Mouse (Mus musculus): ENCODE measurements around the gene Upk3b. TPM values are rescaled to one million over a fixed set of nuclear protein-coding genes. Genes with fewer than 3 reads are reported as not detected.
"Not testable (repeated sequence)": the region's sequence is repeated elsewhere in the genome, so short reads cannot be mapped to it uniquely, and the experiment has no call there.

The Upk3b gene
- polyA plus RNA-seq, 1 experiment from 2014 or later = 0.05 TPM

DNA sequence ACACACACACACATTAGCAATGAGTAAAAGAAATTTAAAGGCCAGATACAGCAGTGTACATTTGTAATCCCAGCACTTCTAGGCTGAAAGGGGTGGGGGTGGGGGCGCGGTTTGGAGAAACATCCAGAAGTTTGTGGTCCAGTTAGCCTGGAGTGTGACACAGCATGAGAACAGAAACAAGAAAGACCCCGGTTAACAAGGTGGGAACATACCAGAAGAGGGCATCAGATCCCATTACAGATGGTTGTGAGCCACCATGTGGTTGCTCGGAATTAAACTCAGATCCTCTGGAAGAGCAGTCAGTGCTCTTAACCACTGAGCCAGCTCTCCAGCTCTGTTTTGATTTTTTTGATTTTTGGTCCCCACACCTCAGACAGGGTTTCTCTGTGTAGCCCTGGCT lies 17.8 kb downstream of the Upk3b start:
- H3K4me3 ChIP-seq (ENCODE audit: low read depth, low read length) = no peak overlapping the region
- no peak overlapping the region for H3K9ac ChIP-seq (ENCODE audit: low read depth, low read length)
- no peak for ATAC-seq
- no peak overlapping the region for H3K27ac ChIP-seq (ENCODE audit: low read length)
- no peaks in the 10 kb centered on the region for H3K9me3 ChIP-seq (replicated peaks; ENCODE audit: control insufficient read depth, low read length, poor library complexity, severe bottlenecking)
- no peaks in the 10 kb centered on the region for H3K27me3 ChIP-seq (ENCODE audit: control insufficient read depth, insufficient read depth, low read depth, low read length)
- 0 out of 2 replicates have a peak, but pooled peaks cover 2% of the 10 kb centered on the region for H3K4me1 ChIP-seq (ENCODE audit: control insufficient read depth, insufficient read depth, low read length)
- WGBS = 48% methylated on average over 4 of the region's 4 CpGs
- H3K36me3 ChIP-seq (ENCODE audit: control insufficient read depth, insufficient read depth, low read length) = no peaks in the 10 kb centered on the region
- no peak overlapping the region for H3K4me2 ChIP-seq (ENCODE audit: low read length)

DNA sequence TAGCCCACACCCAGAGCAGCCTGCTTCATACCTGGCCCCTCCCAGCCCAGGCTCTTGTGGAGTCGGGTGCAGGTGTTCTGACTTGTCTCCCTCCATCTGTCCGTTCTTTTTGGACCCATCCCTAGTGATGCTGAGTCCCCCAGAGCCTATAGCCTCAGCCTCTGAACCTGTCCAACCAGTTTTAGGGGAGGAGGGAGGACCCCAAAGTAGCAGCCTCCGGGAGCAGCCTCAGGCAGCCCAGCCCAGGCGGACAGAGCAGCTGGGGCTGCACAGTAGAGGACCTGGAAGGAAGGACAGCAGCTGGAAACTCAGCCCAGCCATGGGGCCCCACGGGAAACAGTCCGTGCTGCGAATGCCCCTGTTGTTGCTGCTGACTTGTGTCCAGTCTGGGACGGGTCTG lies 18.8 kb downstream of the Upk3b start:
- 34% methylated on average over 8 of the region's 8 CpGs for WGBS

DNA sequence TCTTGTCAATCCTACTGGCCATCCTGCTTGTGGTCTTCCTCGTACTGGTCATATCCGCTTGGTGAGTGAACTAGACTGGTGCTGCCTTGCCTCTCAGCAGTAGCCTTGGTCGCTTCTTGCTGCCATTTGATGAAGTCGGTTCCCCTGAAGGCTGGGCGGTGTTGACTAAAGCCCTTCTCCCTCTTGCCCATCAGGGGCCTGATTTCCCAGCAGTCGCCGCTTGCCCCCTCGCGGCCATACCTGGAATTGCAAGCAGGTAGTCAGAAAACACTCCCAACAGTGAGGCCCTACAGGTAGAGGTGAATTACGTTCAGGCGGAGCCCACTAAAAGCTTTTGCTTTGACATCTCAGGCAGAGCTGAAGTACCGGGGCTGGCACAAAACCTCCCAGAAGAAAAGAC lies 23.3 kb downstream of the Upk3b start:
- WGBS = 11% methylated on average over 12 of the region's 12 CpGs
- Histone ChIP-seq H3K27ac (ENCODE audit: low read length) (no peak overlapping the region), H3K4me3 (ENCODE audit: low read depth, low read length) (no peak overlapping the region), H3K27me3 (ENCODE audit: control insufficient read depth, insufficient read depth, low read depth, low read length) (no peaks in the 10 kb centered on the region), H3K4me1 (ENCODE audit: control insufficient read depth, insufficient read depth, low read length) (no peaks in the 10 kb centered on the region), H3K9me3 (replicated peaks; ENCODE audit: control insufficient read depth, low read length, poor library complexity, severe bottlenecking) (no peaks in the 10 kb centered on the region), H3K36me3 (ENCODE audit: control insufficient read depth, insufficient read depth, low read length) (no peaks in the 10 kb centered on the region), H3K9ac (ENCODE audit: low read depth, low read length) (no peak overlapping the region), H3K4me2 (ENCODE audit: low read length) (no peak overlapping the region)
- ATAC-seq = no peak

More for the DNA sequence above, 18.8 kb downstream of the Upk3b start:
- Histone ChIP-seq H3K27ac (ENCODE audit: low read length) (no peak overlapping the region), H3K9me3 (replicated peaks; ENCODE audit: control insufficient read depth, low read length, poor library complexity, severe bottlenecking) (no peaks in the 10 kb centered on the region), H3K4me3 (ENCODE audit: low read depth, low read length) (no peak overlapping the region), H3K4me1 (ENCODE audit: control insufficient read depth, insufficient read depth, low read length) (no peaks in the 10 kb centered on the region), H3K9ac (ENCODE audit: low read depth, low read length) (no peak overlapping the region), H3K27me3 (ENCODE audit: control insufficient read depth, insufficient read depth, low read depth, low read length) (no peaks in the 10 kb centered on the region), H3K36me3 (ENCODE audit: control insufficient read depth, insufficient read depth, low read length) (no peaks in the 10 kb centered on the region), H3K4me2 (ENCODE audit: low read length) (no peak overlapping the region)
- ATAC-seq = no peak

DNA sequence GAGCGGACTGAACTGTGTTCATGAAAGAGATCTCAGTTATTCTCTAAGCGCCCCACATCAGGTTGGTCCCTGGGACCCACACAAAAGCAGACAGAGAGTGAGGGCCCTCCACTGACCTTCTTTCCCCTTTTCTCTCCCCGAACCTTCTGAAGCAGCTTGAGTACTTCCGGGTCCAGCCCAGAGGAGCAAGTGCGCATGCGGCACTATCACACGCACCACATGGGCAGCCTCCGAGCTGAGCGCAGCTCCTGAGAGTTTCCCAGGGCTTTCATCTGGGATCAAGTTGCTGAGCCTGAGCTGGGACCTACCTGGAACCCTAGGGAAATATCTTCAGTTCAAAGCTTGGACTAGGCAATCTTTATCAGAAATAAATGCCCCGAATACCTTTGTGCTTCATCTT lies 25.6 kb downstream of the Upk3b start:
- H3K9me3 ChIP-seq (replicated peaks; ENCODE audit: control insufficient read depth, low read length, poor library complexity, severe bottlenecking) = no peaks in the 10 kb centered on the region
- H3K9ac ChIP-seq (ENCODE audit: low read depth, low read length) = no peak overlapping the region
- H3K27me3 ChIP-seq (ENCODE audit: control insufficient read depth, insufficient read depth, low read depth, low read length) = no peaks in the 10 kb centered on the region
- H3K4me3 ChIP-seq (ENCODE audit: low read depth, low read length) = no peak overlapping the region
- H3K27ac ChIP-seq (ENCODE audit: low read length) = no peak overlapping the region
- ATAC-seq = no peak
- H3K36me3 ChIP-seq (ENCODE audit: control insufficient read depth, insufficient read depth, low read length) = no peaks in the 10 kb centered on the region
- no peaks in the 10 kb centered on the region for H3K4me1 ChIP-seq (ENCODE audit: control insufficient read depth, insufficient read depth, low read length)
- H3K4me2 ChIP-seq (ENCODE audit: low read length) = no peak overlapping the region
- 87% methylated on average over 10 of the region's 10 CpGs for WGBS

GRCm38 (mm10) chr5:136066404-136067148 lies 28.3 kb downstream of the Upk3b start:
- H3K9me3 ChIP-seq (replicated peaks; ENCODE audit: control insufficient read depth, low read length, poor library complexity, severe bottlenecking); ATAC-seq; H3K9ac ChIP-seq (ENCODE audit: low read depth, low read length); H3K36me3 ChIP-seq (ENCODE audit: control insufficient read depth, insufficient read depth, low read length); H3K4me3 ChIP-seq (ENCODE audit: low read depth, low read length); H3K4me2 ChIP-seq (ENCODE audit: low read length); H3K27me3 ChIP-seq (ENCODE audit: control insufficient read depth, insufficient read depth, low read depth, low read length); H3K27ac ChIP-seq (ENCODE audit: low read length); H3K4me1 ChIP-seq (ENCODE audit: control insufficient read depth, insufficient read depth, low read length): not testable (repeated sequence)
- WGBS = 86% methylated on average over 11 of the region's 11 CpGs

DNA sequence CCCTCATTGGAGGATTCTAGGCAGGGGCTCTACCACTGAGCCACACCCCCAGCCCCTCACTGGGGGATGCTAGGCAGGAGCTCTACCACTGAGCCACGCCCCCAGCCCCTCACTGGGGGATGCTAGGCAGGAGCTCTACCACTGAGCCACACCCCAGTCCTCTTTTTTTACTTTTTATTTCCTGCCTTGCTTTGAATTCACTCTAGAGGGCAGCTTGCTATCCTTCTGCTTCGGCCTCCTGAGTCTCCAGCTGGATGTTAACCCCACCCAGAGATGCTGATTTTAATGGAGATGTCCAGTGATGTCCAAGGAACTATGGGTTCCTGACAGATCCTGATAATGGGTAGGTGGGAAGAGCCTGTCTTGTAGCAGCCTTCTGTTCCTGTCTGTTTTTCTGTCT lies 31.1 kb downstream of the Upk3b start:
- Histone ChIP-seq H3K4me2 (ENCODE audit: low read length) (no peak overlapping the region), H3K9me3 (replicated peaks; ENCODE audit: control insufficient read depth, low read length, poor library complexity, severe bottlenecking) (no peaks in the 10 kb centered on the region), H3K4me1 (ENCODE audit: control insufficient read depth, insufficient read depth, low read length) (no peaks in the 10 kb centered on the region), H3K36me3 (ENCODE audit: control insufficient read depth, insufficient read depth, low read length) (no peaks in the 10 kb centered on the region), H3K27ac (ENCODE audit: low read length) (no peak overlapping the region), H3K9ac (ENCODE audit: low read depth, low read length) (no peak overlapping the region), H3K4me3 (ENCODE audit: low read depth, low read length) (no peak overlapping the region), H3K27me3 (ENCODE audit: control insufficient read depth, insufficient read depth, low read depth, low read length) (no peaks in the 10 kb centered on the region)
- WGBS = 52% methylated on average over 2 of the region's 2 CpGs
- ATAC-seq = no peak

DNA sequence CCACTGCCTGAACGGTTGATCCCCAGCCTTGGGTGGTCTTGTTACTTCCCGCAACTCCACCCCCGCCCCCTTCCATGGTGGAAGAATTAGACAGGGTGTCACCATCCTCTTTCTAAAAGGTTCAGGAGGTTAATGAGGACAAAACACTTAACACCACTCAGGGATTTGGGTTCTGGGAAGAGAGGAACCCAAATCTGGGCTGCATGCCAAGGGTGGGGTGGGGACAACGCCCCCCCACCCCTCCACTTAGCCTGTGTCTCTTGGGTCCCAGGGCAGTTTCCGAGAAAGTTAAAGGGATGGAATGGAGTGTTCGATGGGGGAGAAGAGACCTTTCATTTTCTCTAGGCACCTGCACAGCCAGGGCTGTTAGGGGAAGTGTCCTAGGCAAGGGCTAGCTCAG lies 34.8 kb downstream of the Upk3b start:
- no peaks in the 10 kb centered on the region for H3K9me3 ChIP-seq (replicated peaks; ENCODE audit: control insufficient read depth, low read length, poor library complexity, severe bottlenecking)
- no peak overlapping the region for H3K4me2 ChIP-seq (ENCODE audit: low read length)
- no peak overlapping the region for H3K27ac ChIP-seq (ENCODE audit: low read length)
- no peak overlapping the region for H3K4me3 ChIP-seq (ENCODE audit: low read depth, low read length)
- no peak for ATAC-seq
- 67% methylated on average over 6 of the region's 6 CpGs for WGBS
- no peaks in the 10 kb centered on the region for H3K36me3 ChIP-seq (ENCODE audit: control insufficient read depth, insufficient read depth, low read length)
- H3K9ac ChIP-seq (ENCODE audit: low read depth, low read length) = no peak overlapping the region
- no peaks in the 10 kb centered on the region for H3K4me1 ChIP-seq (ENCODE audit: control insufficient read depth, insufficient read depth, low read length)
- no peaks in the 10 kb centered on the region for H3K27me3 ChIP-seq (ENCODE audit: control insufficient read depth, insufficient read depth, low read depth, low read length)

GRCm38 (mm10) chr5:136073526-136073925 lies 35.2 kb downstream of the Upk3b start:
- no peak for ATAC-seq
- 70% methylated on average over 11 of the region's 11 CpGs for WGBS
- Histone ChIP-seq H3K4me3 (ENCODE audit: low read depth, low read length) (no peak overlapping the region), H3K9me3 (replicated peaks; ENCODE audit: control insufficient read depth, low read length, poor library complexity, severe bottlenecking) (no peaks in the 10 kb centered on the region), H3K4me1 (ENCODE audit: control insufficient read depth, insufficient read depth, low read length) (no peaks in the 10 kb centered on the region), H3K9ac (ENCODE audit: low read depth, low read length) (no peak overlapping the region), H3K4me2 (ENCODE audit: low read length) (no peak overlapping the region), H3K36me3 (ENCODE audit: control insufficient read depth, insufficient read depth, low read length) (no peaks in the 10 kb centered on the region), H3K27ac (ENCODE audit: low read length) (no peak overlapping the region), H3K27me3 (ENCODE audit: control insufficient read depth, insufficient read depth, low read depth, low read length) (no peaks in the 10 kb centered on the region)

- no peaks in the 10 kb centered on the region for H3K4me1 ChIP-seq (ENCODE audit: control insufficient read depth, insufficient read depth, low read length)
- WGBS = 90% methylated on average over 5 of the region's 5 CpGs
- no peaks in the 10 kb centered on the region for H3K27me3 ChIP-seq (ENCODE audit: control insufficient read depth, insufficient read depth, low read depth, low read length)
- no peak overlapping the region for H3K9ac ChIP-seq (ENCODE audit: low read depth, low read length)
- ATAC-seq = no peak
- no peak overlapping the region for H3K4me2 ChIP-seq (ENCODE audit: low read length)
- no peaks in the 10 kb centered on the region for H3K9me3 ChIP-seq (replicated peaks; ENCODE audit: control insufficient read depth, low read length, poor library complexity, severe bottlenecking)
- H3K36me3 ChIP-seq (ENCODE audit: control insufficient read depth, insufficient read depth, low read length) = no peaks in the 10 kb centered on the region
- no peak overlapping the region for H3K4me3 ChIP-seq (ENCODE audit: low read depth, low read length)
- no peak overlapping the region for H3K27ac ChIP-seq (ENCODE audit: low read length)
These were observed 36.8 kb downstream of the Upk3b start for GRCm38 (mm10) chr5:136075076-136075475.
